Mouse (Mus musculus) lung, postnatal 0 days (tissue): ENCODE measurements around the gene Aprt.
A peak's percentile ranks its signal among the peaks of the same experiment; 100 is the strongest.

ENCODE experiments used
- CTCF ChIP-seq: IDR thresholded peaks from 2 replicates; pipeline ENCODE4 v1.5.1; 2016; ENCODE audit warnings: antibody characterized with exemption, mild to moderate bottlenecking
- EP300 ChIP-seq: IDR thresholded peaks from 2 replicates; pipeline ENCODE4 v1.6.1; 2016; ENCODE audit warnings: antibody characterized with exemption, mild to moderate bottlenecking, control low read depth

GRCm38 (mm10) chr8:122551265-122552051 is 25.3 kb downstream of the Aprt start, which contains the start of gene Piezo1:
- TF ChIP-seq CTCF (peak; percentile 100), EP300 (no peak)
